Mouse (Mus musculus) embryonic fibroblast, embryonic 13.5 days (primary cell): ENCODE data around the gene Phlda2.

Experiments
- CTCF ChIP-seq: IDR thresholded peaks from 2 replicates; pipeline ENCODE4 v1.5.1; 2011; ENCODE audit warnings: mild to moderate bottlenecking, control low read depth, low read length, moderate library complexity, borderline replicate concordance; ENCODE audit not compliant: insufficient read depth
- POLR2A ChIP-seq: IDR thresholded peaks from 2 replicates; pipeline ENCODE4 v1.6.1; 2011; ENCODE audit warnings: low read depth, mild to moderate bottlenecking, control low read depth, low read length, moderate library complexity

- TF ChIP-seq CTCF (no peak), POLR2A (no peak)
Measured at GRCm38 (mm10) chr7:143536251-143536650, 33.3 kb upstream of the Phlda2 start.
